Mouse (Mus musculus): ENCODE data around the gene Itga6. TPM values are rescaled to one million over a fixed set of nuclear protein-coding genes. Genes with fewer than 3 reads are reported as not detected.

Itga6 gene
- polyA plus RNA-seq, 1 experiment from 2014 or later, result 48.5 TPM

DNA sequence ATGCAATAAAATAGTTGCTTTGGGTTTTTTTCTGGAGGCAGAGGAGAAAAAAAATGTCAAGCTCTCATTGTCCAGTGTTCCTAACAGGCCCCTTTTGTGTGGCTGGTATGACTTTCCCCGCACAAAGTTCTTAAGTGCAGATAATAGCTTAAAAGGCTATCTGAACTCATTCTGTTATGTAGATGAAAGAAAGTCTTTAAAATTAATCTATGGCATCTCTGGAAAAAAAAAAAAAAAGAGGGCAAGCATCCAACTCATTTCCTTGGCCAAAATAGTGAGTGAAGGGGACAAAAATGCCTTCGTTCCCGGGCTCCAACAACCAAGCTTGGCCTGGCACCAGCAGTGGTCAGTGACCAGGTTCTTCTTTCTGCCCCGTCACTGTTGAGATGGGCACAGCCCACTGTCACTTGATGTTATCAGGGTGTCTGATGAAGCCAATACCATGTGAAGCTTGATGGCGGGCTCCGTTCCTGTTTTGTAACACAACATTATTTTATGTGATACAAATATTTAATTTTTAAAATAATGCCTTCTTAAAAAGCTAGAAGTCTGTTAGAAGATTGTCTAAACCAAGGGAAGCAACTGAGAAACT lies 21.7 kb downstream of the Itga6 start:
- ATAC-seq (replicated peaks; ENCODE audit: insufficient number of reproducible peaks, insufficient read depth, low FRiP score, low read depth), result no peak
- H3K27me3 ChIP-seq, result no peaks in the 10 kb centered on the region
- H3K27ac ChIP-seq, result no peak overlapping the region
- no peak overlapping the region for H3K4me3 ChIP-seq
- no peak overlapping the region for H3K4me2 ChIP-seq
- H3K9me3 ChIP-seq (replicated peaks), result no peaks in the 10 kb centered on the region
- 0 out of 2 replicates have a peak, but pooled peaks cover 3% of the 10 kb centered on the region for H3K4me1 ChIP-seq (replicated peaks)
- H3K9ac ChIP-seq, result no peak overlapping the region
- H3K36me3 ChIP-seq, result no peaks in the 10 kb centered on the region
- WGBS, result 74% methylated on average over 6 of the region's 6 CpGs

DNA sequence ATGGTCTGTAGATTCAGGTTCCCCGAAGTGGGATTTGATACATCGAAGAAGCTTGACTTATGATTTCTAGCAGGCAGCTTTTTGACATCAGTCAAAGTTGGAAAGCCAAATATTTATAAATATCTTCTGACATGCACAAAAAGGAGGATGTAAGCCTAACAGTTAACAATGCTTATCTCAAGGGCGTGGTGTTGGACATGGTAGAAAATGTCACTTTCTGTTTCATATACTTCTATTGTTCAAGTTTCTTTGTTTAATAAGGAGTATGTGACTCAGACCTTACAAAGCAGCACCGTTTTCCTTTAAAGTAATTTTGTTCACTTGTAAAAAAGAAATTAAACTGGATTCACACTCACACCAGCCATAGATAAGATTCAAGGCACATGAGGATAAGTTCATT lies 26.3 kb downstream of the Itga6 start:
- no peaks in the 10 kb centered on the region for H3K9me3 ChIP-seq (replicated peaks)
- no peaks in the 10 kb centered on the region for H3K36me3 ChIP-seq
- no peak for ATAC-seq (replicated peaks; ENCODE audit: insufficient number of reproducible peaks, insufficient read depth, low FRiP score, low read depth)
- no peak overlapping the region for H3K4me2 ChIP-seq
- H3K9ac ChIP-seq, result no peak overlapping the region
- no peaks in the 10 kb centered on the region for H3K4me1 ChIP-seq (replicated peaks)
- no peak overlapping the region for H3K27ac ChIP-seq
- 80% methylated on average over 4 of the region's 4 CpGs for WGBS
- no peak overlapping the region for H3K4me3 ChIP-seq
- no peaks in the 10 kb centered on the region for H3K27me3 ChIP-seq

DNA sequence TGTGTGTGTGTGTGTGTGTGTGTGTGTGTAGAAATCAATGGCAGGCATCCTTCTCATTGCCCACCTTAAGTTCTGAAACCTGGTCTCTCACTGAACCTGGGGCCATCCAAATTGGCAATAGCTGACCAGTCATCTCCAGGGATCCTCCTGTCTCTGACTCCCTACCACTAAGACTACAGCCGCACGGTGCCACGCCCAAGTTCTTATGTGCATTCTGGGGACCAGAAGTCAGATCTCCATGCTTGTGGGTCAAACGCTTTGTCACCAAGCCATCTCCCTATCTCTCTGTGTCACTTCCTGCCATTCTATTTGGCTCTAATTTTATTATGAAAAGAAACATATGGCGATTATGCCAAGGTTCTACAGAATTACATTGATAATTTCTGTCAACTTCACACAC lies 28.3 kb downstream of the Itga6 start:
- no peak overlapping the region for H3K4me3 ChIP-seq
- ATAC-seq (replicated peaks; ENCODE audit: insufficient number of reproducible peaks, insufficient read depth, low FRiP score, low read depth), result no peak

DNA sequence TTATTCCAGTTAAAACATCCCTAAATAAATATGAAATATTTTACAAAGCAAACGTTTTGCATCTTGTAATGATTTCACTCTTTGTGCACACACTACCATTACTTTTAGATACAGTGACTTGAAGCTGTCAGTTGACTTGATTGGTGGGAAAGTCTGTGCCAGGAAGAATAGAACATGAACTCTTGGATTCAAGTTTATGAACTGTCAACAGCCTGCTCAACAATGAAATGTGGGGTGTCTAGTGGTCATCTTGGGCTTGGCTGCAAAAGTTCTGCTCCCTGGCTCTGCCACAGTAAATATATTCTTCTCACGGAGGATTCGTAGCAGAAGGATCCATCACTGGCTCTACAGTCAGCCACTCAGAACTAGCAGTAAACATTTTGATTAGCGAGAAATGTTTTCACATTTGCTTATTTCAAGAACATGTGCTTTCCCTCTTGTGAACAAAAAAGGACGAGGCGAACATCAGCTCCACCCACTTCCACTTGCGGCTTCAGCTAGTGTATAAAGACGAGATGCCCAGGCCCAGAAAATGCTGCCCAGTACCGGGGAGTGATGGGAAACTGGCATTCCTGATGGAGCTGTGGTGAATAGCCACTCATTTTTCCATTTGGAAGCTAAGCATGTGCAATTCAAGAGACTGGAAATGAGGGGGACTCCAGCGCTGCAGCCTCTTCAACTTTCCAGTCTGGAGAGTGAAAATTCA lies 29.0 kb downstream of the Itga6 start:
- H3K36me3 ChIP-seq, result no peaks in the 10 kb centered on the region
- H3K27ac ChIP-seq, result no peak overlapping the region
- H3K27me3 ChIP-seq, result no peaks in the 10 kb centered on the region
- no peaks in the 10 kb centered on the region for H3K9me3 ChIP-seq (replicated peaks)
- ATAC-seq (replicated peaks; ENCODE audit: insufficient number of reproducible peaks, insufficient read depth, low FRiP score, low read depth), result no peak
- no peaks in the 10 kb centered on the region; the same call in 1 of the 2 replicates for H3K4me1 ChIP-seq (replicated peaks)
- H3K4me3 ChIP-seq, result no peak overlapping the region
- WGBS, result 71% methylated on average over 10 of the region's 10 CpGs
- no peak overlapping the region for H3K4me2 ChIP-seq
- H3K9ac ChIP-seq, result no peak overlapping the region

More for the DNA sequence above, 28.3 kb downstream of the Itga6 start:
- no peak overlapping the region for H3K4me2 ChIP-seq
- no peaks in the 10 kb centered on the region for H3K4me1 ChIP-seq (replicated peaks)
- H3K27ac ChIP-seq, result no peak overlapping the region
- no peaks in the 10 kb centered on the region for H3K27me3 ChIP-seq
- no peaks in the 10 kb centered on the region for H3K9me3 ChIP-seq (replicated peaks)
- no peak overlapping the region for H3K9ac ChIP-seq
- 75% methylated on average over 5 of the region's 5 CpGs for WGBS
- H3K36me3 ChIP-seq, result no peaks in the 10 kb centered on the region

DNA sequence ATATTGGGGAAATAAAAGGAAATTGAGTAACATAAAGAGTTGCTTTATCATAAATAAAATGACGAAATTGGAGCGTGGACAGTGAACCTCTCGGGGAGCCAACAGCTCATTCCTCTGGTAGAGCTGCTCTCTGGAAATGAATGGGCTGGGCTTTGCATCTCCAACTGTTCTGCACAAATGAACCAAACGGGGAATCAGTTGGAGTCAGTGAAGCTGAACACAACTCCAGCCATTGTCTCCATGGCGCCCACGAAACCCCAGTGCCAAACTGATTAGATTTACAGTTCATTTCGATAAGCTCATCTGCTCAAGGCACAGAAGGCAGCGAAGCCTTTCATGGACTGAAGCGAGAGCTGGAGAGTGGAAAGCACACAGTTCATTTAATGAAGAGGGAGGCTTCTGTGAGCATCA lies 29.8 kb downstream of the Itga6 start:
- Histone ChIP-seq H3K36me3 (no peaks in the 10 kb centered on the region), H3K27me3 (no peaks in the 10 kb centered on the region), H3K4me3 (no peak overlapping the region), H3K4me1 (replicated peaks) (peaks cover 3% of the 10 kb centered on the region), H3K4me2 (no peak overlapping the region), H3K27ac (no peak overlapping the region), H3K9me3 (replicated peaks) (no peaks in the 10 kb centered on the region), H3K9ac (no peak overlapping the region)
- no peak for ATAC-seq (replicated peaks; ENCODE audit: insufficient number of reproducible peaks, insufficient read depth, low FRiP score, low read depth)
- WGBS, result 62% methylated on average over 9 of the region's 9 CpGs

DNA sequence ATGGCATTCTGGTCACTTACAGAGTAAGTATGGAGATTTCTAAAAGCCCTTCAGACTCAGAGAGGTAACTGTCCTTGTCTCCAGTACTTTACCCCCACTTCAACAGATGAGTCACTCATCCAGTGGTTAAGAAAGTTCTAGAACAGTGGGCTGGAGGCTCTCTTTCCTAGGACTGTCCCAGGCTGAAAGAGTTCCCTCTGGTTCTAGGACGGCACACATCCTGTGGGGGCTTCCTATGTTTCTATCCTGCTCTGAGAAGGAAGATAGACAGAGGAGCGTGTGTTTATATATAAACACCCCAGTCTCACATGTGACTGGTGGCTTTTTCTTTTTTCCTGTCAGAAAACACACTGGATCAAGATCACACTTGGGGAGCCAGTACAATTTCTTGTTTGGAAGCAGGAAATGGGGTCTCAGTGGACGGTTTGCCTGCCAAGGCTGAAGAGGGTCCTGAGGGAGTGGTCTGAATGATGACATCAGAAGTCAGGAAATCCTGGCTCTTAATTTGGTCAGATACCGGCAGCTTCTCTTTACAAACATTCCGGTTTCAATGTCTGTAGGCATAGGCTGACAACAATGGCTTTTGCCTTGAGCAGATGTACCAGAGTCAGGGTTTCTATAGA lies 34.0 kb downstream of the Itga6 start:
- Histone ChIP-seq H3K27me3 (no peaks in the 10 kb centered on the region), H3K4me2 (no peak overlapping the region), H3K36me3 (no peaks in the 10 kb centered on the region), H3K4me3 (no peak overlapping the region), H3K9ac (no peak overlapping the region), H3K27ac (peak overlapping the region; percentile 69), H3K4me1 (replicated peaks) (peaks cover 7% of the 10 kb centered on the region), H3K9me3 (replicated peaks) (no peaks in the 10 kb centered on the region)
- ATAC-seq (replicated peaks; ENCODE audit: insufficient number of reproducible peaks, insufficient read depth, low FRiP score, low read depth), result peak; percentile 70; the same call in 1 of the 2 replicates
- 41% methylated on average over 5 of the region's 5 CpGs for WGBS

DNA sequence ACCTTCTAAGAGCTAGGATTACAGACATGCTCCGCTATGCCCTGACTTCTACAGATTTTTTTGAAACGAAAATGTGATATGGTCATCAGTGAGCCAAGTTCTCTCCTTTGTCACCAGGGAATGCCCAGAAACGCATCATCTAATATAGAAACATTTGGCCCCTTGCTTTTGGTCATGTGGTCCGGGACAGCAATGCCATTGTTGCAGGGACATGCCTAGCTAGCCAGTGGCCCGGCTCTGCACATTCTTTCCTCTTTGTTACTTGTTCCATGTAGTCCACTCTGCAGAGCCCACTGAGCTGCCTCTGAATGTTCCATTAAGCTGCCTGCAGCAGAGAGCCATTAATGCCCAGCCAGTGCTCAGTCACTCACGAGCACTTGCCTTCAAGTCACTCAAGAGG lies 34.6 kb downstream of the Itga6 start:
- H3K36me3 ChIP-seq, result no peaks in the 10 kb centered on the region
- WGBS, result 60% methylated on average over 6 of the region's 6 CpGs
- H3K9me3 ChIP-seq (replicated peaks), result no peaks in the 10 kb centered on the region
- peaks cover 7% of the 10 kb centered on the region for H3K4me1 ChIP-seq (replicated peaks)
- H3K4me3 ChIP-seq, result no peak overlapping the region
- H3K27me3 ChIP-seq, result no peaks in the 10 kb centered on the region
- no peak for ATAC-seq (replicated peaks; ENCODE audit: insufficient number of reproducible peaks, insufficient read depth, low FRiP score, low read depth)
- H3K27ac ChIP-seq, result peak overlapping the region; percentile 39
- no peak overlapping the region for H3K9ac ChIP-seq
- H3K4me2 ChIP-seq, result no peak overlapping the region

DNA sequence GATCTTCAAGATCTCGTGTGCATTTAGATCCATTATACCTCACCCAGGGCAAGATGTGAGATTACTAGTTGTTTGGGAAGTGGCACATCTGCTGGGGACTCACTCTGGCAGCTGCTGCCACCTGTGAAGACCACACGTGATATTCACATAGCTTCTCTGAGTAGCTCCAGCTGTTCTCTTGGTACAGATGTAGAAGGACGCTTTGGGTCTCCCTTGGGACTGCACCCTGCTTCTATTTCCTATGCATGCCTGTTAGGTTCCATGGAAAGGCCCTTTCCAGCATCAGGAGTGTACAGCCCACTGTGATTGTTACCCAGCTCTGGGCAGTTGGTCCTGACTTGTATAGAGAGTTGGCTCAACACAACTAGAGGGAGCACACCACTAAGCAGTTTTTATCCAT lies 39.8 kb downstream of the Itga6 start:
- Histone ChIP-seq H3K4me2 (no peak overlapping the region), H3K27ac (no peak overlapping the region), H3K4me1 (replicated peaks) (peaks cover 19% of the 10 kb centered on the region), H3K9me3 (replicated peaks) (no peaks in the 10 kb centered on the region), H3K27me3 (no peaks in the 10 kb centered on the region), H3K36me3 (no peaks in the 10 kb centered on the region), H3K4me3 (no peak overlapping the region), H3K9ac (no peak overlapping the region)
- WGBS, result 79% methylated on average over 3 of the region's 3 CpGs
- no peak for ATAC-seq (replicated peaks; ENCODE audit: insufficient number of reproducible peaks, insufficient read depth, low FRiP score, low read depth)

DNA sequence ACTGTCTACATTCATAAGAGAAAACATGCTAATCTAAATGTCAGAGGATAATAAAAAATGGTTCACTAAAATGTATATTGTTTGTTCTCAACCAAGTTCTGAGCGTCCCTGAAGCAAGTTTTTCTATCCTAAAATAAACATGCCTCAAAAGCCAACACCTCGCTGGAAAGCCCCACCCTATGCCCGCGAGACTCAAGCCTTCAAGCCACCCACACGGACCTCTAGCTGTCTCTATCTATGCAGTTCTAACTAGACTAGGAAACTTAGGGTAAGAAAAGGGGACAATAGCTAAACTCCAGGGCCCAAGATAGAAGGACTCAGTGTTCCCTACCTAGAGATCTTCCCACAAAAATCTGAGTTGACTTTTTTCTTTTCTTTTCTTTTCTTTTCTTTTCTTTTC lies 40.6 kb downstream of the Itga6 start:
- Histone ChIP-seq H3K27ac (no peak overlapping the region), H3K9ac (no peak overlapping the region), H3K9me3 (replicated peaks) (no peaks in the 10 kb centered on the region), H3K36me3 (no peaks in the 10 kb centered on the region), H3K4me3 (no peak overlapping the region), H3K27me3 (no peaks in the 10 kb centered on the region), H3K4me2 (peak overlapping the region; percentile 94; the same call in 1 of the 2 replicates), H3K4me1 (replicated peaks) (peaks cover 23% of the 10 kb centered on the region)
- WGBS, result 31% methylated on average over 5 of the region's 5 CpGs
- ATAC-seq (replicated peaks; ENCODE audit: insufficient number of reproducible peaks, insufficient read depth, low FRiP score, low read depth), result no peak

DNA sequence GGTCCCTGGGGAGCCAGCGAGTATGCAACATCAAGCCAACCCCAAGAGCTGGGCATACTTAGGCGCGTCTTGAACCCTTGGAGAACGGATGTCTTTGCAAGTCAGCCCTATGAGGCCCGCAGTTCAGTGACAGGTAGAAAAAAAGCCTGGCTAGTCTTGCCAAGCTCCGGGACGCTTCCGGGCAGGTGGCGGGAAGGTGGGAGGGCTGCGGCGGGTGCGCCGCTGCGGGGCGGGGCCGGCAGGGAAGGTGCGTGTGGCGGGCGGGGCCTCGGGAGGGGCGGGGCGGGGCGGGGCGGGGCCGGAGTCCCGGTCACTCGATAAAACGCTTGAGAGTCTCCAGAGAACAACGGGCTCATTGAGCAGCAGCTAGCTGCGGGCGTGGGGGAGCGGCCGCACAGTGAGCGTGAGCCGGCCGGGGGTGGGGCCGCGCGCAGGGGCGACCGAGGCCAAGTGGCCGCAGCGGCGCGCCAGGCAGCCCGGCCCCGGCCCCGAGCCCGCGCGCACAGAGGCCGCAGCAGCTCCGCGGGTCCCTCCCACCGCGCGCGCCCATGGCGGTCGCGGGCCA lies 41.3 kb downstream of the Itga6 start:
- Histone ChIP-seq H3K9ac (peak overlapping the region; percentile 86), H3K4me2 (peak overlapping the region; percentile 94), H3K36me3 (no peaks in the 10 kb centered on the region), H3K27ac (peak overlapping the region; percentile 88), H3K27me3 (no peaks in the 10 kb centered on the region), H3K4me3 (peak overlapping the region; percentile 96), H3K9me3 (replicated peaks) (no peaks in the 10 kb centered on the region), H3K4me1 (replicated peaks) (peaks cover 23% of the 10 kb centered on the region)
- ATAC-seq (replicated peaks; ENCODE audit: insufficient number of reproducible peaks, insufficient read depth, low FRiP score, low read depth), result peak; percentile 89
- WGBS, result under 1% methylated on average over 47 of the region's 61 CpGs

DNA sequence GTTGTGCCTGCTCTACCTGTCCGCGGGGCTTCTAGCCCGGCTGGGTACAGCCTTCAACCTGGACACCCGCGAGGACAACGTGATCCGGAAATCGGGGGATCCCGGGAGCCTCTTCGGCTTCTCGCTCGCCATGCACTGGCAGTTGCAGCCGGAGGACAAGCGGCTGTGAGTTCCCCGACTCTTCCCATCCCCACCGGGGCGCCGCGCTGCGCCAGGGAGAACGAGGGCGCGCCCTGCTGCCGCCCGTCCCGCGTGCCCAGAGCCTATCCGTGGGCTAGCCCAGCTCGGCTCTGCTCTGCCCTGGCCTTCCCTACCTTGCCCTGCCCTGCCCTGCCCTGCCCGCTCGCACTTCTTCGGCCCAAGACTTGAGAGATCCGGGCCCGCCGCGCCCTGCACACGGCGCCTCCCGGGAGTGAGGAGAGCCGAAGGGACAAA lies 41.8 kb downstream of the Itga6 start:
- peak; percentile 60 for ATAC-seq (replicated peaks; ENCODE audit: insufficient number of reproducible peaks, insufficient read depth, low FRiP score, low read depth)
- H3K27me3 ChIP-seq, result no peaks in the 10 kb centered on the region
- H3K4me1 ChIP-seq (replicated peaks), result peaks cover 23% of the 10 kb centered on the region
- H3K9me3 ChIP-seq (replicated peaks), result no peaks in the 10 kb centered on the region
- H3K4me2 ChIP-seq, result peak overlapping the region; percentile 94
- H3K36me3 ChIP-seq, result no peaks in the 10 kb centered on the region
- H3K27ac ChIP-seq, result peak overlapping the region; percentile 88
- WGBS, result 0% methylated on average over 29 of the region's 40 CpGs
- peak overlapping the region; percentile 96 for H3K4me3 ChIP-seq
- peak overlapping the region; percentile 86 for H3K9ac ChIP-seq

Measured in heart, embryonic 15.5 days (tissue).